ENCODE assay signal across 10 mouse cellular contexts in the genomic region with DNA sequence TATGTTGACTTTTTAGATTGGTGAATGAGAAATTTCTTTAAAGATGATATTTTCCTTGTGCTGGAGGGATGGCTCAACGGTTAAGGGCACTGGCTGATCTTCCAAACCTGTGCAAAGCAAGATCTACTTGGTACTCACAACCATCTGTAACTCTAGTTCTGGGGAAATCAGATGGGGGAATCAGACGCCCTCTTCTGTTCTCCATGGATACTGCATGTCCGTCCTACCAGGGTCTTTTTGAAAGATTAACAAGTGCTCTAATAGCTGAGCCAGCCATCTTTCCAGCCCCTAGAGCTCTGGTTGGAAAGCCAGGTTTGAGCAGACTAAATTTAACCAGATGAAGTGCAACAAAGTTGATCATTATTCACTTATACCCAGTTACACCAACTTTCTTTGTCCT. TPM values are rescaled to one million over a fixed set of nuclear protein-coding genes. Genes with fewer than 3 reads are reported as not detected.
DNase-seq lines count a peak whose midpoint lies in the region; ATAC-seq and TF ChIP-seq lines count a peak whose summit lies in the region.
"Had no signal": no experiment of that assay in that cellular context is flagged by ENCODE, and none has a peak within 500 bp of the region (broad histone marks: within the 10 kb centered on the region; RNA-seq: fewer than 3 reads in every experiment).

No protein-coding gene starts in this region.

- no peak overlapping the region for H3K27ac ChIP-seq in hindbrain, embryonic 14.5 days
- no peak overlapping the region for H3K27ac ChIP-seq in hindbrain, embryonic 12.5 days
- H3K27ac ChIP-seq in liver, embryonic 14.5 days: no peak overlapping the region

- DNase-seq in hindbrain, embryonic 14.5 days (ENCODE audit: low spot score): peak; percentile 46
- peak; percentile 60 for DNase-seq in CD4-positive helper T cell, adult 2 months (ENCODE audit: low read depth, low spot score)
- peak; percentile 54 for DNase-seq in adrenal gland, adult 2 months
- DNase-seq in heart, postnatal 10 days: peak; percentile 47 to 60
- no peak for DNase-seq in liver, embryonic 14.5 days (ENCODE audit: low read depth in 3 of 3, low spot score in 3 of 3)
- peak; percentile 61 for DNase-seq in thymus, postnatal 0 days (ENCODE audit: low spot score)
- DNase-seq in right cerebral cortex, postnatal 14 days: no peak

- TF ChIP-seq CTCF in liver, embryonic 14.5 days (IDR thresholded peaks at IDR 0.05; ENCODE audit: low read depth): peak; percentile 66

- H3K27me3 ChIP-seq in hindbrain, embryonic 14.5 days (ENCODE audit: control insufficient read depth, insufficient read depth, low read length): no peaks in the 10 kb centered on the region
- H3K27me3 ChIP-seq in hindbrain, embryonic 12.5 days: no peaks in the 10 kb centered on the region
- H3K27me3 ChIP-seq in liver, embryonic 14.5 days (ENCODE audit: control insufficient read depth, insufficient read depth, low read length): no peaks in the 10 kb centered on the region

- intact Hi-C loops in heart, postnatal 10 days (cut with DNase I): loop anchor here (1.0 kb wide), 1 partner anchor 91 kb away; no protein-coding TSS in a partner anchor

- H3K36me3 ChIP-seq in hindbrain, embryonic 14.5 days (replicated peaks; ENCODE audit: control insufficient read depth, insufficient read depth): no peaks in the 10 kb centered on the region
- no peaks in the 10 kb centered on the region for H3K36me3 ChIP-seq in hindbrain, embryonic 12.5 days
- H3K36me3 ChIP-seq in liver, embryonic 14.5 days (replicated peaks; ENCODE audit: control insufficient read depth, insufficient read depth, low read depth): no peaks in the 10 kb centered on the region

- H3K9ac ChIP-seq in hindbrain, embryonic 14.5 days: no peak overlapping the region
- H3K9ac ChIP-seq in hindbrain, embryonic 12.5 days: no peak overlapping the region
- no peak overlapping the region for H3K9ac ChIP-seq in liver, embryonic 14.5 days (replicated peaks)

- H3K9me3 ChIP-seq in hindbrain, embryonic 14.5 days (ENCODE audit: control insufficient read depth, low read length): no peaks in the 10 kb centered on the region
- H3K9me3 ChIP-seq in hindbrain, embryonic 12.5 days (replicated peaks): no peaks in the 10 kb centered on the region
- H3K9me3 ChIP-seq in liver, embryonic 14.5 days (ENCODE audit: control insufficient read depth, low read length): no peaks in the 10 kb centered on the region

- ATAC-seq in hindbrain, embryonic 14.5 days (ENCODE audit: low FRiP score): no peak
- no peak for ATAC-seq in hindbrain, embryonic 12.5 days (ENCODE audit: low FRiP score)
- ATAC-seq in liver, embryonic 14.5 days (ENCODE audit: insufficient read depth): no peak

- H3K4me1 ChIP-seq in hindbrain, embryonic 14.5 days (replicated peaks; ENCODE audit: control insufficient read depth, insufficient read depth, low read length): peaks cover 4% of the 10 kb centered on the region; the same call in 1 of the 2 replicates
- peaks cover 3% of the 10 kb centered on the region; the same call in 1 of the 2 replicates for H3K4me1 ChIP-seq in hindbrain, embryonic 12.5 days
- H3K4me1 ChIP-seq in liver, embryonic 14.5 days (replicated peaks; ENCODE audit: control insufficient read depth in 2 of 2, insufficient read depth in 2 of 2, low read length in 1 of 2): peaks cover 3 to 17% of the 10 kb centered on the region in 2 experiments

- no peak overlapping the region for H3K4me3 ChIP-seq in hindbrain, embryonic 14.5 days (replicated peaks; ENCODE audit: low read length)
- H3K4me3 ChIP-seq in hindbrain, embryonic 12.5 days: no peak overlapping the region
- no peak overlapping the region for H3K4me3 ChIP-seq in liver, embryonic 14.5 days (ENCODE audit: insufficient read depth in 1 of 2, low read depth in 2 of 2, low read length in 2 of 2)

- no peak for TF ChIP-seq EP300 in liver, embryonic 14.5 days (IDR thresholded peaks at IDR 0.05; ENCODE audit: low read depth)

- WGBS in hindbrain, embryonic 14.5 days: 20% methylated on average over 3 of the region's 3 CpGs
- 20% methylated on average over 3 of the region's 3 CpGs for WGBS in hindbrain, embryonic 12.5 days
- WGBS in liver, embryonic 14.5 days (ENCODE audit: insufficient replicate concordance): 10% methylated on average over 3 of the region's 3 CpGs

- H3K4me2 ChIP-seq in hindbrain, embryonic 14.5 days (replicated peaks): no peak overlapping the region
- H3K4me2 ChIP-seq in hindbrain, embryonic 12.5 days (replicated peaks): no peak overlapping the region
- H3K4me2 ChIP-seq in liver, embryonic 14.5 days (ENCODE audit: low read depth): no peak overlapping the region

RNA-seq across cellular contexts. Expression of a gene that starts 1.8 kb away (rescaled TPM):
- 22.5 and 24.7 TPM in 2 replicates for polyA plus RNA-seq in hindbrain, embryonic 14.5 days (2014; fragmentation: Nextera tagmentation; extraction: Ambion mirVana)
- polyA plus RNA-seq in hindbrain, embryonic 12.5 days (2016; fragmentation: Nextera tagmentation; extraction: Ambion mirVana): 17.5 and 17.9 TPM in 2 replicates
- 10 to 100 TPM; 26.5 to 44.3 TPM for total RNA-seq in adrenal gland, adult 2 months (2021)
- 41.7 and 49.9 TPM in 2 replicates for polyA plus RNA-seq in adrenal gland, adult 2 months (2012; rRNA removed)
- 10 to 100 TPM; 22.1 to 23.3 TPM for total RNA-seq in heart, postnatal 10 days (2021)
- 19.3 and 21.7 TPM in 2 replicates for polyA plus RNA-seq in liver, embryonic 14.5 days (2012; rRNA removed)
- polyA plus RNA-seq in liver, embryonic 14.5 days (2014; fragmentation: Nextera tagmentation; extraction: Ambion mirVana): 7.5 and 9.9 TPM in 2 replicates
- polyA plus RNA-seq in thymus, postnatal 0 days (2015; fragmentation: Nextera tagmentation; extraction: Ambion mirVana): 21.8 and 29.2 TPM in 2 replicates

RNA-seq across cellular contexts. Expression of a gene that starts 48.5 kb away (rescaled TPM):
- polyA plus RNA-seq in hindbrain, embryonic 14.5 days (2014; fragmentation: Nextera tagmentation; extraction: Ambion mirVana): not detected in 2 replicates
- polyA plus RNA-seq in hindbrain, embryonic 12.5 days (2016; fragmentation: Nextera tagmentation; extraction: Ambion mirVana): not detected in 2 replicates
- not detected for total RNA-seq in adrenal gland, adult 2 months (2021)
- not detected in 2 replicates for polyA plus RNA-seq in adrenal gland, adult 2 months (2012; rRNA removed)
- not detected for total RNA-seq in heart, postnatal 10 days (2021)
- polyA plus RNA-seq in liver, embryonic 14.5 days (2012; rRNA removed): not detected in 2 replicates
- polyA plus RNA-seq in liver, embryonic 14.5 days (2014; fragmentation: Nextera tagmentation; extraction: Ambion mirVana): not detected in 2 replicates
- polyA plus RNA-seq in thymus, postnatal 0 days (2015; fragmentation: Nextera tagmentation; extraction: Ambion mirVana): 0.12 TPM in 1 of 2 replicates, not detected in the other
- total RNA-seq: layer of hippocampus, adult 8-10 months had no signal
- polyA plus RNA-seq: cerebellum, adult 2 months had no signal

Comparison
In these comparisons a context has a peak if more than half of its experiments do, and no peak if none do; other contexts are left out.
1. DNase-seq: peak in hindbrain, embryonic 14.5 days (single experiment), CD4-positive helper T cell, adult 2 months (single experiment), adrenal gland, adult 2 months (single experiment), heart, postnatal 10 days (2 of 2) and thymus, postnatal 0 days (single experiment); none in liver, embryonic 14.5 days (0 of 3) and right cerebral cortex, postnatal 14 days (single experiment).